ENCODE assay signal across 8 mouse cellular contexts in genomic region chr10:44002995-44003524, GRCm38 (mm10).
DNase-seq lines count a peak whose midpoint lies in the region; ATAC-seq and TF ChIP-seq lines count a peak whose summit lies in the region.

No protein-coding gene starts in this region.

- intact Hi-C loops in left cerebral cortex, postnatal 25 days (cut with DNase I) = loop anchor here (5.0 to 10.0 kb wide), 2 partner anchors 46 to 452 kb away; no protein-coding TSS in a partner anchor

- no peak for DNase-seq in lung, adult 2 months
- DNase-seq in lung, postnatal 36 days = no peak
- DNase-seq in left cerebral cortex, postnatal 25 days (ENCODE audit: low spot score in 2 of 2) = no peak
- DNase-seq in thymus, postnatal 25 days = no peak
- no peak for DNase-seq in thymus, postnatal 14 days

- WGBS in lung, adult 2 months = 3% methylated on average over 11 of the region's 11 CpGs
- 2% methylated on average over 11 of the region's 11 CpGs for WGBS in embryonic facial prominence, embryonic 12.5 days
- WGBS in intestine, embryonic 16.5 days = 3% methylated on average over 11 of the region's 11 CpGs
- WGBS in neural tube, embryonic 13.5 days = 4% methylated on average over 11 of the region's 11 CpGs

- peaks cover 61% of the 10 kb centered on the region for H3K27me3 ChIP-seq in embryonic facial prominence, embryonic 12.5 days
- peaks cover 17% of the 10 kb centered on the region for H3K27me3 ChIP-seq in intestine, embryonic 16.5 days (replicated peaks; ENCODE audit: control insufficient read depth, insufficient read depth, low read length)
- peaks cover 82% of the 10 kb centered on the region for H3K27me3 ChIP-seq in neural tube, embryonic 13.5 days

- H3K27ac ChIP-seq in embryonic facial prominence, embryonic 12.5 days = no peak overlapping the region
- H3K27ac ChIP-seq in intestine, embryonic 16.5 days (ENCODE audit: low read length) = no peak overlapping the region
- H3K27ac ChIP-seq in neural tube, embryonic 13.5 days (replicated peaks) = no peak overlapping the region

- no peaks in the 10 kb centered on the region; the same call in none of the 2 replicates for H3K4me1 ChIP-seq in lung, adult 2 months (ENCODE audit: control insufficient read depth, insufficient read depth, low read length)
- H3K4me1 ChIP-seq in embryonic facial prominence, embryonic 12.5 days = peaks cover 18% of the 10 kb centered on the region
- peaks cover 13% of the 10 kb centered on the region; the same call in 1 of the 2 replicates for H3K4me1 ChIP-seq in intestine, embryonic 16.5 days (ENCODE audit: control insufficient read depth, insufficient read depth, low read length)
- peaks cover 35% of the 10 kb centered on the region for H3K4me1 ChIP-seq in neural tube, embryonic 13.5 days (replicated peaks)

- peak overlapping the region; percentile 27; the same call in 1 of the 2 replicates for H3K9ac ChIP-seq in embryonic facial prominence, embryonic 12.5 days
- peak overlapping the region; percentile 73 for H3K9ac ChIP-seq in intestine, embryonic 16.5 days (ENCODE audit: low read depth, low read length)
- H3K9ac ChIP-seq in neural tube, embryonic 13.5 days = peak overlapping the region; percentile 52; the same call in 1 of the 2 replicates

- peak overlapping the region; percentile 71 for H3K4me3 ChIP-seq in lung, adult 2 months (replicated peaks; ENCODE audit: extremely low read depth, low read depth, low read length)
- peak overlapping the region; percentile 54 for H3K4me3 ChIP-seq in embryonic facial prominence, embryonic 12.5 days
- H3K4me3 ChIP-seq in intestine, embryonic 16.5 days (ENCODE audit: low read length) = peak overlapping the region; percentile 82
- H3K4me3 ChIP-seq in neural tube, embryonic 13.5 days = peak overlapping the region; percentile 50

- no peak for ATAC-seq in embryonic facial prominence, embryonic 12.5 days (ENCODE audit: insufficient number of reproducible peaks, insufficient read depth, low FRiP score, low TSS enrichment)
- no peak for ATAC-seq in intestine, embryonic 16.5 days
- ATAC-seq in neural tube, embryonic 13.5 days (ENCODE audit: low read depth) = no peak

- H3K9me3 ChIP-seq in embryonic facial prominence, embryonic 12.5 days = no peaks in the 10 kb centered on the region
- no peaks in the 10 kb centered on the region for H3K9me3 ChIP-seq in intestine, embryonic 16.5 days (ENCODE audit: control insufficient read depth, low read length)
- H3K9me3 ChIP-seq in neural tube, embryonic 13.5 days = no peaks in the 10 kb centered on the region

- TF ChIP-seq POLR2A in lung, adult 2 months (IDR thresholded peaks at IDR 0.05; ENCODE audit: borderline replicate concordance, extremely low read depth, low read depth, low read length) = no peak

- no peak for TF ChIP-seq CTCF in lung, adult 2 months (IDR thresholded peaks at IDR 0.05; ENCODE audit: insufficient read depth, low read length)

- peak overlapping the region; percentile 77 for H3K4me2 ChIP-seq in embryonic facial prominence, embryonic 12.5 days (replicated peaks)
- H3K4me2 ChIP-seq in intestine, embryonic 16.5 days (ENCODE audit: low read depth, low read length) = peak overlapping the region; percentile 90
- H3K4me2 ChIP-seq in neural tube, embryonic 13.5 days = peak overlapping the region; percentile 64

- H3K36me3 ChIP-seq in embryonic facial prominence, embryonic 12.5 days = no peaks in the 10 kb centered on the region
- no peaks in the 10 kb centered on the region for H3K36me3 ChIP-seq in intestine, embryonic 16.5 days (ENCODE audit: control insufficient read depth, insufficient read depth, low read length)
- H3K36me3 ChIP-seq in neural tube, embryonic 13.5 days = no peaks in the 10 kb centered on the region
